Mouse (Mus musculus) lung, embryonic 14.5 days (tissue): ENCODE results near the gene Parp11. TPM values are rescaled to one million over a fixed set of nuclear protein-coding genes. Genes with fewer than 3 reads are reported as not detected.

Experiments used
- ATAC-seq: fragments of 200-750 bp; cut with Nextera tagmentation; 2 replicates; pipeline ENCODE4 v1.8.0; 2017; ENCODE audit warnings: mild to moderate bottlenecking, moderate TSS enrichment, moderate library complexity; ENCODE audit not compliant: insufficient read depth
- DNase-seq: peaks from one replicate; pipeline ENCODE4 v3.0.0-alpha.2; 2015
- H3K27ac ChIP-seq: fragments of 300-500 bp; sonication (generic); 2 replicates; pipeline ENCODE4 v1.5.1; 2014; ENCODE audit warnings: low read depth, mild to moderate bottlenecking, moderate library complexity
- H3K27me3 ChIP-seq: fragments of 300-500 bp; sonication (generic); 2 replicates; pipeline ENCODE4 v1.6.1; 2014; ENCODE audit warnings: low read length, control low read depth; ENCODE audit not compliant: insufficient read depth
- H3K36me3 ChIP-seq: fragments of 300-500 bp; sonication (generic); 2 replicates; pipeline ENCODE4 v1.6.1; 2014; ENCODE audit warnings: control low read depth; ENCODE audit not compliant: insufficient read depth
- H3K4me1 ChIP-seq: fragments of 300-500 bp; sonication (generic); 2 replicates; pipeline ENCODE4 v1.6.1; 2014; ENCODE audit warnings: antibody characterized with exemption, control low read depth; ENCODE audit not compliant: insufficient read depth
- H3K4me2 ChIP-seq: fragments of 300-500 bp; sonication (generic); 2 replicates; pipeline ENCODE4 v1.6.1; 2014; ENCODE audit warnings: mild to moderate bottlenecking
- H3K4me3 ChIP-seq: fragments of 300-500 bp; sonication (generic); 2 replicates; pipeline ENCODE4 v1.5.1; 2014; ENCODE audit warnings: low read depth, low read length
- H3K9ac ChIP-seq: fragments of 300-500 bp; sonication (generic); 2 replicates; pipeline ENCODE4 v1.6.1; 2014
- H3K9me3 ChIP-seq: fragments of 300-500 bp; sonication (generic); 2 replicates; pipeline ENCODE4 v1.6.1; 2016; ENCODE audit warnings: low read depth, low read length, control low read depth
- CTCF ChIP-seq: IDR thresholded peaks from 2 replicates; pipeline ENCODE4 v1.5.1; 2016; ENCODE audit warnings: antibody characterized with exemption, low read depth
- WGBS: fragments of 180-500 bp; shearing (Covaris S2); extraction: QIAGEN DNeasy Blood & Tissue Kit; methylation state at CpG from one replicate; pipeline ENCODE4 v1.1.7; 2014; 5-methylcytosine and 5-hydroxymethylcytosine counted together
- polyA plus RNA-seq: library from polyadenylated mRNA; unstranded; fragments of >200 nt; fragmentation: Nextera tagmentation; extraction: Ambion mirVana; gene quantifications from 2 replicates; pipeline ENCODE4 v1.2.1, GENCODE M21; 2014

Parp11 gene
- polyA plus RNA-seq, 1 experiment from 2014 or later, result 31.4 TPM

DNA sequence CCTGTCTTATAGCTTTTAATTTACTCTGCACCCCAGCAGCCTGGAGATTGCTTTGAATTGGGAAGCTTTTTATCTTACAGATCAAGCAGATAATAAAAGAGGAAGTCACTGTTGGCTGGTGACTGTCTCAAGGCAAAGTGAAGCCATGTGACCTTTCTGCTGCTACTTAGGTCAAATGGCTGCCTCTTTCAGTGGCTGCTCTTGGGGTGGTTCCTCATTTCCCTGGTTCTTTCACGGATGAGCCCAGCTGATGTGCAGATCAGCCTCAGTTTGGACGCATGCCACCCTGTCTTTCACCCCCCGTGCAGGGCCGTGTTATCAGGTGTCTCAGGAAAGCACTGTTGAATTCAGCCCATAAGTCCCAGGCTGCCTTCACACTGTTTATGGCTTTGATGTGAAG lies 25.4 kb downstream of the Parp11 start:
- no peak for DNase-seq
- no peak for ATAC-seq
- TF ChIP-seq CTCF, result no peak
- H3K36me3 ChIP-seq, result peaks cover 4% of the 10 kb centered on the region; the same call in 1 of the 2 replicates
- no peak overlapping the region for H3K4me2 ChIP-seq
- no peaks in the 10 kb centered on the region for H3K4me1 ChIP-seq
- WGBS, result 49% methylated on average over 4 of the region's 4 CpGs
- H3K4me3 ChIP-seq, result no peak overlapping the region
- no peaks in the 10 kb centered on the region for H3K27me3 ChIP-seq
- no peaks in the 10 kb centered on the region for H3K9me3 ChIP-seq
- no peak overlapping the region for H3K9ac ChIP-seq
- H3K27ac ChIP-seq, result no peak overlapping the region

DNA sequence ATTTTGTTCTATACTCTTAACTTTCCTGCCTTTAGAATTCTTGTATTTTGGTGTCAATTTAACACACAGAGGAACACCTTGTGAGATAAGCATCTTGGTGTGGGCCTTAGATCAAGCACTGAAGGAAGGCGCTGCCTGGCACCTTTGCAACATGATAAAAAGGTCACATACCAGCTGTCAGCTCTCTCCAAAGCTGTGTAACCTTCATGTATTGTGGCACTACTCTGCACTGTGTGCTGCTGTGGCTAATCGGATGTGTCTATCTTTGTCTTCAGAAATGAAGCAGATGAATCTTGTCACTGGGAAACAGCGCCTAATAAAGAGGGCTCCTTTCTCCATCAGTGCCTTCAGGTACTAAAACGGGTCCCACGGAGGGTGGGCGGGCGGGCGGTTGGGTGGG lies 27.3 kb downstream of the Parp11 start:
- H3K4me1 ChIP-seq, result no peaks in the 10 kb centered on the region
- no peak overlapping the region for H3K4me3 ChIP-seq
- H3K27me3 ChIP-seq, result no peaks in the 10 kb centered on the region
- ATAC-seq, result no peak
- no peak for DNase-seq
- H3K4me2 ChIP-seq, result no peak overlapping the region
- no peaks in the 10 kb centered on the region for H3K9me3 ChIP-seq
- peaks cover 12% of the 10 kb centered on the region; the same call in 1 of the 2 replicates for H3K36me3 ChIP-seq
- H3K9ac ChIP-seq, result no peak overlapping the region
- no peak for TF ChIP-seq CTCF
- no peak overlapping the region for H3K27ac ChIP-seq
- 71% methylated on average over 8 of the region's 8 CpGs for WGBS

- H3K36me3 ChIP-seq, result peaks cover 16% of the 10 kb centered on the region; the same call in 1 of the 2 replicates
- WGBS, result 72% methylated on average over 3 of the region's 3 CpGs
- no peak for DNase-seq
Measured at GRCm38 (mm10) chr6:127475231-127475630, 28.6 kb downstream of the Parp11 start.

DNA sequence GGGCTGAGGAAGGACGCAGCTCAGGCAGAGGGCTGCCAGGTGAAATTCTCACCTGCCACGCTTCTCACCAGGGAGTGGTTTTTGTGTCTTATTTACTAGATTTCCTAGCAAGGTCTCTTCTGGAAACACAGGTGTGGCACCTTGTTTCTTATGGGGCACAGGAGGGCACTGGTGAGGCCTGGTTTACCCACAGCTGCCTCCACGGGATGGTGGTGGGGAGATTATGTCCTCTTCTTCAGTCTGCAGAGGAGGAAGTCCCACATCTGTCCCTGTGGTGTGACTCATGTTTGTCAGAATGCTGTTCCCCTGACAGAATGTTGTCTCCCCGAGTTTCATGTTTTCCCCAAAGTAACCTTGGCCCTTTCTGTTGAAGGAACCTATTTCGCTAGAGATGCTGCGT lies 44.4 kb downstream of the Parp11 start:
- H3K27me3 ChIP-seq, result no peaks in the 10 kb centered on the region
- no peak overlapping the region for H3K4me3 ChIP-seq
- WGBS, result 84% methylated on average over 6 of the region's 6 CpGs
- no peak overlapping the region for H3K4me2 ChIP-seq
- H3K4me1 ChIP-seq, result no peaks in the 10 kb centered on the region
- H3K27ac ChIP-seq, result no peak overlapping the region
- no peak overlapping the region for H3K9ac ChIP-seq
- no peak for TF ChIP-seq CTCF
- DNase-seq, result no peak
- peaks cover 8% of the 10 kb centered on the region; the same call in 1 of the 2 replicates for H3K36me3 ChIP-seq
- no peaks in the 10 kb centered on the region for H3K9me3 ChIP-seq
- ATAC-seq, result no peak

More at GRCm38 (mm10) chr6:127475231-127475630, 28.6 kb downstream of the Parp11 start:
- no peak overlapping the region for H3K27ac ChIP-seq
- TF ChIP-seq CTCF, result no peak
- H3K9ac ChIP-seq, result no peak overlapping the region
- no peak overlapping the region for H3K4me2 ChIP-seq
- no peaks in the 10 kb centered on the region for H3K9me3 ChIP-seq
- no peaks in the 10 kb centered on the region for H3K4me1 ChIP-seq
- H3K4me3 ChIP-seq, result no peak overlapping the region
- H3K27me3 ChIP-seq, result no peaks in the 10 kb centered on the region
- no peak for ATAC-seq

DNA sequence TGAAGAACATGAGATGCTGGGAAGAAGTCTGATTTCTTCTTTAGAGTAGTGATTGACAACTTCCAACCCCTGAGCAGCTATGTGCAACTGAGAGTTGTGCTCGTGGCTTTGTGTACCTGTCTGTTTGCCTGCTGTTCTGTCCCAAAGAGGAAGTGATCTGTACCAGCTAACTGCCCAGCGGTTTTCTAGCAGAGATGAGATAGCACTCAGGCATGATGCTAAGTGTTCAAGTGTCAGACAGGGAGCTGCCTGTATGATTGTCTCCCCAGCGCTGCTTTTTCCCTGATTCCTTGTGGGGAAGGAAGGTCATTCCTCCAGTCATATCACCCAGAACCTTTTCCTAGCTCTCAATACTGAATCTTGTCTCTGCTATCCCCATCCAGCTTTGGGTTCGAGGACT lies 45.9 kb downstream of the Parp11 start:
- Histone ChIP-seq H3K4me1 (no peaks in the 10 kb centered on the region), H3K36me3 (peaks cover 8% of the 10 kb centered on the region; the same call in 1 of the 2 replicates), H3K4me3 (no peak overlapping the region), H3K9ac (no peak overlapping the region), H3K4me2 (no peak overlapping the region), H3K27ac (no peak overlapping the region), H3K27me3 (no peaks in the 10 kb centered on the region), H3K9me3 (no peaks in the 10 kb centered on the region)
- no peak for TF ChIP-seq CTCF
- 78% methylated on average over 4 of the region's 4 CpGs for WGBS
- DNase-seq (no peak), ATAC-seq (no peak)

DNA sequence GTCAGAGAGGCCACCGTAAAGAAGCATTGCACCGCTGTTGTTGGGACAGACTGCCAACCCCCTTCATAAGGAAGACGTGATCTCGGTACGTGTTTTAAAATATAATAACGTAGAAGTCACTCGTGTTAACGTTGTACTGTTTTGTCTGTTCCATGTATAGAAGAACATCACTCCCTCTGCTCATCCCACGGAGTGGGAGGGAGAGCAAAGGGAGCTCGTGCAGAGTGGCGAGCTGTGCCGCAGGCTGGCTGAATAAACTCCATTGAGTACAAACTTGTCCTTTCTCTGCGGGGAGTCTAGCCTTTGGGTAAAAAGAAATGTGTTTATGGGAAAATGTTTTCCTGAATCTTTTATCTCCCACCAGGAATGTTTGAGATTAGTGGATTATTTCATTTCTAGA lies 47.1 kb downstream of the Parp11 start:
- Histone ChIP-seq H3K4me2 (no peak overlapping the region), H3K9ac (no peak overlapping the region), H3K4me1 (no peaks in the 10 kb centered on the region), H3K27me3 (no peaks in the 10 kb centered on the region), H3K4me3 (no peak overlapping the region), H3K36me3 (peaks cover 8% of the 10 kb centered on the region; the same call in 1 of the 2 replicates), H3K27ac (no peak overlapping the region), H3K9me3 (no peaks in the 10 kb centered on the region)
- TF ChIP-seq CTCF, result no peak
- DNase-seq (no peak), ATAC-seq (no peak)
- WGBS, result 78% methylated on average over 13 of the region's 13 CpGs

DNA sequence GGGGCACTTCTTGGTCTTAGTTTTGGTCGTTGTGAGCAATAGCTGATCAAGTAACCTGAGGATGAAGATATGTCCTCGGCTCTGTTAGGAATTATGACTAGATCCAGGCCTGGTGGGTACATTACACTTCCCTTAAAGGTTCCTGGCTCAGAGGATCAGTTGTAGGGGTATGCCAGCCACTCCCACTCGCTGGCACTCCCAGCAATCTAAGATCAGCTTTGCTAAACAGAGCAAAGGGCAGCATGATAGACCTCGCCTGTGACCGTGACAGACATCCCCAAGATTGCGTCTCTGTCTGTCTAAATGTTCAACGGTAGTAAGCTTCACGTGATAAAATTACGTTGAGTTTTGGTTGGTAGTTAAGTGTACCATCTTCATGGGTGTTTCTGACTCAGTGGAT lies 47.7 kb downstream of the Parp11 start:
- WGBS, result 85% methylated on average over 9 of the region's 9 CpGs
- Histone ChIP-seq H3K4me2 (no peak overlapping the region), H3K4me3 (no peak overlapping the region), H3K9ac (no peak overlapping the region), H3K27ac (no peak overlapping the region), H3K36me3 (peaks cover 8% of the 10 kb centered on the region; the same call in 1 of the 2 replicates), H3K27me3 (no peaks in the 10 kb centered on the region), H3K4me1 (no peaks in the 10 kb centered on the region), H3K9me3 (no peaks in the 10 kb centered on the region)
- no peak for DNase-seq
- TF ChIP-seq CTCF, result no peak
- ATAC-seq, result no peak

DNA sequence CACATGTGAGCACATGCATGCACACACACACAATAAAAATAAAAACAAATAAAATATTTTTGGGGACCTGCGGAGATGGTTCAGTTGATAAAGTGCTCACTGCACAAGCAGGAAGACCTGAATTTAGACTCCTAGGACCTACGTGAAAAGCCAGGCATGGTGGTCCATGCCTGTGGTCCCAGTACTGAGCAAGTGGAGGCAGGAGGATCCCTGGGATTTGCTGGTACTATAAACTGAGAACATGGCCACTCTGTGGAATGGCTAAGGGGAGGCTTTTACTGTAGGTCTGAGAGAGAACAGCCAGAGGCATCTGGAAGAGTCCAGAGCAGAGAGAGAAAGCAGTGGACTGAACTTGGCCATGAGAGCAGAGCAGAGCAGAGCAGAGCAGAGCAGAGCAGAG lies 48.6 kb downstream of the Parp11 start:
- no peak overlapping the region for H3K4me2 ChIP-seq
- no peak for TF ChIP-seq CTCF
- no peaks in the 10 kb centered on the region for H3K9me3 ChIP-seq
- DNase-seq (no peak), ATAC-seq (no peak)
- H3K9ac ChIP-seq, result no peak overlapping the region
- H3K27me3 ChIP-seq, result no peaks in the 10 kb centered on the region
- no peak overlapping the region for H3K4me3 ChIP-seq
- H3K4me1 ChIP-seq, result no peaks in the 10 kb centered on the region
- WGBS, result 80% methylated on average over 2 of the region's 2 CpGs
- no peak overlapping the region for H3K27ac ChIP-seq
- peaks cover 8% of the 10 kb centered on the region; the same call in 1 of the 2 replicates for H3K36me3 ChIP-seq
